Mouse (Mus musculus) small intestine, adult 2 months (tissue): ENCODE data around the gene Asprv1.

ENCODE experiments used
- CTCF ChIP-seq: fragments of 200-500 bp; IDR thresholded peaks from 2 replicates; pipeline ENCODE4 v1.5.1; 2012; ENCODE audit warnings: low read depth, mild to moderate bottlenecking, control low read depth, inconsistent platforms, low read length, moderate library complexity, mixed read lengths; ENCODE audit not compliant: insufficient replicate concordance, insufficient read length; ENCODE audit errors: extremely low read depth
- POLR2A ChIP-seq: fragments of 200-500 bp; IDR thresholded peaks from 2 replicates; pipeline ENCODE4 v1.6.1; 2012; ENCODE audit warnings: low read depth, mild to moderate bottlenecking, control low read depth, inconsistent platforms, low read length, moderate library complexity

- TF ChIP-seq POLR2A (no peak), CTCF (no peak)
Measured at GRCm38 (mm10) chr6:86627946-86628345, at the start of gene Asprv1.
